Mouse (Mus musculus) hindbrain, embryonic 15.5 days (tissue): ENCODE data around the gene Dppa3. TPM values are rescaled to one million over a fixed set of nuclear protein-coding genes. Genes with fewer than 3 reads are reported as not detected.

Source experiments
- ATAC-seq: fragments of 200-750 bp; cut with Nextera tagmentation; 2 replicates; pipeline ENCODE4 v1.8.0; 2017; ENCODE audit warnings: low read depth, moderate number of reproducible peaks, moderate TSS enrichment; ENCODE audit not compliant: low FRiP score
- H3K27ac ChIP-seq: fragments of 300-500 bp; sonication (generic); replicated peaks from 2 replicates; pipeline ENCODE4 v1.5.1; 2015; ENCODE audit warnings: mild to moderate bottlenecking, inconsistent platforms
- H3K27me3 ChIP-seq: fragments of 300-500 bp; sonication (generic); 2 replicates; pipeline ENCODE4 v1.6.1; 2015; ENCODE audit warnings: control low read depth, inconsistent platforms
- H3K36me3 ChIP-seq: fragments of 300-500 bp; sonication (generic); 2 replicates; pipeline ENCODE4 v1.6.1; 2015; ENCODE audit warnings: control low read depth, inconsistent platforms
- H3K4me1 ChIP-seq: fragments of 300-500 bp; sonication (generic); replicated peaks from 2 replicates; pipeline ENCODE4 v1.6.1; 2015; ENCODE audit warnings: control low read depth, inconsistent platforms
- H3K4me2 ChIP-seq: fragments of 300-500 bp; sonication (generic); 2 replicates; pipeline ENCODE4 v1.6.1; 2015; ENCODE audit warnings: moderate library complexity, mild to moderate bottlenecking, inconsistent platforms
- H3K4me3 ChIP-seq: fragments of 300-500 bp; sonication (generic); 2 replicates; pipeline ENCODE4 v1.5.1; 2015; ENCODE audit warnings: mild to moderate bottlenecking, inconsistent platforms
- H3K9ac ChIP-seq: fragments of 300-500 bp; sonication (generic); 2 replicates; pipeline ENCODE4 v1.6.1; 2015; ENCODE audit warnings: inconsistent platforms
- H3K9me3 ChIP-seq: fragments of 300-500 bp; sonication (generic); 2 replicates; pipeline ENCODE4 v1.6.1; 2016; ENCODE audit warnings: control low read depth, inconsistent platforms
- WGBS: fragments of 180-500 bp; shearing (Covaris S2); methylation state at CpG from one replicate; pipeline ENCODE4 v1.1.7; 2015; 5-methylcytosine and 5-hydroxymethylcytosine counted together
- polyA plus RNA-seq: library from polyadenylated mRNA; unstranded; fragments of >200 nt; fragmentation: Nextera tagmentation; extraction: Ambion mirVana; gene quantifications from 2 replicates; pipeline ENCODE4 v1.2.1, GENCODE M21; 2015

Dppa3 gene
- not detected in 2 replicates for polyA plus RNA-seq

- Histone ChIP-seq H3K9me3 (no peaks in the 10 kb centered on the region), H3K4me2 (peak within 1 kb of the TSS; percentile 46), H3K4me3 (no peak within 1 kb of the TSS), H3K9ac (no peak within 1 kb of the TSS), H3K4me1 (no peaks in the 10 kb centered on the region), H3K36me3 (no peaks in the 10 kb centered on the region), H3K27me3 (no peaks in the 10 kb centered on the region), H3K27ac (no peak within 1 kb of the TSS)
- WGBS: 90% methylated on average over 8 of the region's 8 CpGs
- no peak for ATAC-seq
Measured at GRCm38 (mm10) chr6:122626110-122626509, at the start of gene Dppa3. Gene Dppa3, plus strand, starts transcription at chr6:122626410.

DNA sequence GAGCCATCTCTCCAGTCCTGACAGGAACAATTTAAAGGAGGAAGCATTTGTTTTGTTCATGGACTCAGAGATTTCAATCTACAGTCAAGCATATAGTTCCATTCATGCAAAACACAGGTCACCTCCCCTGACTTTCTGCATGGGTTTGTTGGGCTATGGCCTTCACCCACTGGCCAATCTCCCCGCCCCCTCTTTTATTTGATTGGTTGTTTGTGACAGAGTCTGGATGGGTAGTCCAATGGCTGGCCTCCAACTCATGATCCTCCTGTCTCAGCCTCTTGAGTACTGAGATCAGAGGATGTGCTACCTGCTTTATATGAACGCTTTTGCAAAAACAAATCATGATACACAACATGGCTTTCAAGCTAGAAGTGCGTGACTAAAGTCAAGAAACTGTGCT lies 49.2 kb upstream of the Dppa3 start:
- Histone ChIP-seq H3K27me3 (no peaks in the 10 kb centered on the region), H3K4me3 (no peak overlapping the region), H3K9me3 (no peaks in the 10 kb centered on the region), H3K36me3 (no peaks in the 10 kb centered on the region), H3K9ac (no peak overlapping the region), H3K4me2 (no peak overlapping the region), H3K4me1 (no peaks in the 10 kb centered on the region), H3K27ac (no peak overlapping the region)
- ATAC-seq: no peak
- 86% methylated on average over 3 of the region's 3 CpGs for WGBS

- ATAC-seq: no peak
- Histone ChIP-seq H3K9ac (no peak overlapping the region), H3K27me3 (no peaks in the 10 kb centered on the region), H3K4me3 (no peak overlapping the region), H3K9me3 (no peaks in the 10 kb centered on the region), H3K27ac (no peak overlapping the region), H3K36me3 (no peaks in the 10 kb centered on the region), H3K4me2 (no peak overlapping the region), H3K4me1 (no peaks in the 10 kb centered on the region)
- 78% methylated on average over 1 of the region's 1 CpGs for WGBS
Measured at GRCm38 (mm10) chr6:122579086-122579485, 47.1 kb upstream of the Dppa3 start.

GRCm38 (mm10) chr6:122591027-122591758 lies 35.0 kb upstream of the Dppa3 start:
- H3K36me3 ChIP-seq: no peaks in the 10 kb centered on the region
- WGBS: 87% methylated on average over 13 of the region's 13 CpGs
- H3K27me3 ChIP-seq: no peaks in the 10 kb centered on the region
- H3K9ac ChIP-seq: no peak overlapping the region
- no peak overlapping the region for H3K4me2 ChIP-seq
- H3K9me3 ChIP-seq: no peaks in the 10 kb centered on the region
- H3K27ac ChIP-seq: no peak overlapping the region
- ATAC-seq: no peak
- no peak overlapping the region for H3K4me3 ChIP-seq
- H3K4me1 ChIP-seq: no peaks in the 10 kb centered on the region

GRCm38 (mm10) chr6:122592905-122593304 lies 33.3 kb upstream of the Dppa3 start:
- 87% methylated on average over 2 of the region's 2 CpGs for WGBS
- no peaks in the 10 kb centered on the region for H3K36me3 ChIP-seq
- H3K9me3 ChIP-seq: no peaks in the 10 kb centered on the region
- H3K4me1 ChIP-seq: no peaks in the 10 kb centered on the region
- no peak overlapping the region for H3K27ac ChIP-seq
- H3K4me3 ChIP-seq: no peak overlapping the region
- no peak overlapping the region for H3K4me2 ChIP-seq
- H3K9ac ChIP-seq: no peak overlapping the region
- ATAC-seq: no peak
- H3K27me3 ChIP-seq: no peaks in the 10 kb centered on the region

DNA sequence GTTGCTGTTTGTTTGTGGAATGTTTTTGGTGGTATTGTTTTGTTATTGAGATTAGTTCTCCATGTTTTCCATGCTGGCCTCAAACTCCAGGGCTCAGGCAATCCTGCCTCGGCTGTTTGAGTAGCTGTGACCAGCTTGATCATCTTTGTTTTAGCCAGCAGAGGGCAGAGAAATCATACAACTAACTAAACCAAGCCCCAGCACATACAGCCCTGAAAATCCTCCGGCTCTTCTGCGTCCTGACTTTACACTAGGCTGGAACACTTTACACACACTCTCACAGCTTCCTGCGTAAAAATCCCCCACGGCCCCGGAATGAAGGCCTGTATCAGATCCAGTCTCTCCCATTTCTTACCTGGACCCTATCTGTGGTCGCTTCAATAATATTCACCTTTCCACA lies 30.6 kb upstream of the Dppa3 start:
- Histone ChIP-seq H3K36me3 (no peaks in the 10 kb centered on the region), H3K4me1 (no peaks in the 10 kb centered on the region), H3K27ac (no peak overlapping the region), H3K4me3 (no peak overlapping the region), H3K27me3 (no peaks in the 10 kb centered on the region), H3K4me2 (no peak overlapping the region), H3K9ac (no peak overlapping the region), H3K9me3 (no peaks in the 10 kb centered on the region)
- peak; percentile 61 for ATAC-seq
- WGBS: 38% methylated on average over 7 of the region's 7 CpGs

- no peaks in the 10 kb centered on the region for H3K4me1 ChIP-seq
- H3K27ac ChIP-seq: no peak overlapping the region
- no peak for ATAC-seq
- H3K36me3 ChIP-seq: no peaks in the 10 kb centered on the region
- no peaks in the 10 kb centered on the region for H3K9me3 ChIP-seq
- H3K27me3 ChIP-seq: no peaks in the 10 kb centered on the region
- WGBS: 90% methylated on average over 7 of the region's 7 CpGs
- no peak overlapping the region for H3K4me2 ChIP-seq
- no peak overlapping the region for H3K9ac ChIP-seq
- H3K4me3 ChIP-seq: no peak overlapping the region
Measured at GRCm38 (mm10) chr6:122596608-122597007, 29.6 kb upstream of the Dppa3 start.

- no peaks in the 10 kb centered on the region for H3K27me3 ChIP-seq
- 96% methylated on average over 4 of the region's 4 CpGs for WGBS
- no peaks in the 10 kb centered on the region for H3K36me3 ChIP-seq
- no peak overlapping the region for H3K4me3 ChIP-seq
- H3K27ac ChIP-seq: no peak overlapping the region
- no peak for ATAC-seq
- H3K9me3 ChIP-seq: no peaks in the 10 kb centered on the region
- H3K9ac ChIP-seq: no peak overlapping the region
- H3K4me2 ChIP-seq: no peak overlapping the region
- H3K4me1 ChIP-seq: 0 out of 2 replicates have a peak, but pooled peaks cover 2% of the 10 kb centered on the region
Measured at GRCm38 (mm10) chr6:122598014-122598413, 28.2 kb upstream of the Dppa3 start.

DNA sequence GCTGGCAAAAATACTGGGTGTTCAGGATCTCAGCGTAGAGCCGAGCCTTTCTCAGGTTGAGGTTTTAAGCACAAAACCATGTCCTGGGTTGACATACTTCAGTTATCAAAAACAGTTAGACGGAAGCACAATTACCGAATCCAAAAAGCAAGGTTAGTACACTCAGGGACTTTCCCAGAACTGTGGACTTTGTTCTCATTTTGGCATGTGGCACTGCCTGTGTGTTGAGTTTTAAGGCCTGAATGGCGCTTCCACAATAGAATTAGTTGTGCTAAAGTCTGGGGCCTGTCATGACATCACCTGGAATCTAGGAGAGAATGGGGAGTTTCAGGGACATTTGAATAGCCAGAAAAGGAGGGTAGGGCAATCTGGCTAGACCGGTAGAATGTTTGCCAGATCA lies 27.8 kb upstream of the Dppa3 start:
- WGBS: 89% methylated on average over 6 of the region's 6 CpGs
- ATAC-seq: no peak

DNA sequence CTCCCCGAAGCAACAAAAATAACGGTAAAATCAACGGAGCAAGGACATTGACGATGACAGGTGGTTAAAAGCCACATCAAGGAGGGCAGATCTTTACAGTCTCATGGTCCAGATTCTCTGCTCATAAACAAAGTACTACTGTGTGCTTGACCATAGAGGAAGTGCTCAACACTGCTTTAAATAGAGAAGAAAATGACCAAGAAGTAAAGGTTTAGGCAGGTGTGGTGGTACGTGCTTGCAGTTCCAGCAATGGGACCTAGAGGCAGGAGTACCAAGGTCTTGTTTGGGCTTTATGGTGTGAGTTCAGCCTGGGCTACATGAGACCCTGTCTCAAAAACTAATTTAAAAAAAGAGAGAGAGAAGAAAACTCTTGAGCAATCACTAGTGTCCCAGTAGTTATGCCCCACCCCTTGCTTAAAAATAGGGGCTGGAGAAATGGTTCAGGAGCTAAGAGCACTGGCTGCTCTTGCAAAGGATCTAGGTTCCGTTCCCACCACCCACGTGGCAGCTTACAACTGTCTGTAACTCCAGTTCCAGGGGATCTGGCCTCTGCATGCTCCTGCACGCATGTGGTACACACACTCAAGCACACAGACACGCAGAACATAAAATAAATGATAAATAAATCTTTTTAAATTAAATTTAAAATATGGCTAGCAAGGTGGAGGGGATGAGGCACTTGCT lies 27.0 kb upstream of the Dppa3 start:
- ATAC-seq: no peak
- H3K9me3 ChIP-seq: no peaks in the 10 kb centered on the region
- no peaks in the 10 kb centered on the region for H3K36me3 ChIP-seq
- WGBS: 92% methylated on average over 9 of the region's 9 CpGs
- H3K4me3 ChIP-seq: no peak overlapping the region
- no peak overlapping the region for H3K27ac ChIP-seq
- H3K4me2 ChIP-seq: no peak overlapping the region
- no peak overlapping the region for H3K9ac ChIP-seq
- no peaks in the 10 kb centered on the region for H3K27me3 ChIP-seq
- 0 out of 2 replicates have a peak, but pooled peaks cover 2% of the 10 kb centered on the region for H3K4me1 ChIP-seq

More for the DNA sequence above, 27.8 kb upstream of the Dppa3 start:
- no peaks in the 10 kb centered on the region for H3K9me3 ChIP-seq
- no peak overlapping the region for H3K4me2 ChIP-seq
- no peaks in the 10 kb centered on the region for H3K27me3 ChIP-seq
- H3K9ac ChIP-seq: no peak overlapping the region
- H3K4me1 ChIP-seq: 0 out of 2 replicates have a peak, but pooled peaks cover 2% of the 10 kb centered on the region
- no peak overlapping the region for H3K27ac ChIP-seq
- no peak overlapping the region for H3K4me3 ChIP-seq
- no peaks in the 10 kb centered on the region for H3K36me3 ChIP-seq

GRCm38 (mm10) chr6:122600066-122600646 lies 26.1 kb upstream of the Dppa3 start:
- H3K9ac ChIP-seq: no peak overlapping the region
- 0 out of 2 replicates have a peak, but pooled peaks cover 2% of the 10 kb centered on the region for H3K4me1 ChIP-seq
- H3K4me2 ChIP-seq: no peak overlapping the region
- H3K9me3 ChIP-seq: no peaks in the 10 kb centered on the region
- no peak overlapping the region for H3K27ac ChIP-seq
- no peak for ATAC-seq
- no peaks in the 10 kb centered on the region for H3K36me3 ChIP-seq
- WGBS: 77% methylated on average over 7 of the region's 7 CpGs
- no peak overlapping the region for H3K4me3 ChIP-seq
- H3K27me3 ChIP-seq: no peaks in the 10 kb centered on the region

- WGBS: 94% methylated on average over 4 of the region's 4 CpGs
Measured at GRCm38 (mm10) chr6:122601031-122601430, 25.2 kb upstream of the Dppa3 start.

More at GRCm38 (mm10) chr6:122601031-122601430, 25.2 kb upstream of the Dppa3 start:
- H3K27me3 ChIP-seq: no peaks in the 10 kb centered on the region
- H3K9ac ChIP-seq: no peak overlapping the region
- no peak overlapping the region for H3K27ac ChIP-seq
- no peak overlapping the region for H3K4me3 ChIP-seq
- no peaks in the 10 kb centered on the region for H3K36me3 ChIP-seq
- no peak overlapping the region for H3K4me2 ChIP-seq
- 0 out of 2 replicates have a peak, but pooled peaks cover 2% of the 10 kb centered on the region for H3K4me1 ChIP-seq
- no peaks in the 10 kb centered on the region for H3K9me3 ChIP-seq
- ATAC-seq: no peak
